In the genomic region with DNA sequence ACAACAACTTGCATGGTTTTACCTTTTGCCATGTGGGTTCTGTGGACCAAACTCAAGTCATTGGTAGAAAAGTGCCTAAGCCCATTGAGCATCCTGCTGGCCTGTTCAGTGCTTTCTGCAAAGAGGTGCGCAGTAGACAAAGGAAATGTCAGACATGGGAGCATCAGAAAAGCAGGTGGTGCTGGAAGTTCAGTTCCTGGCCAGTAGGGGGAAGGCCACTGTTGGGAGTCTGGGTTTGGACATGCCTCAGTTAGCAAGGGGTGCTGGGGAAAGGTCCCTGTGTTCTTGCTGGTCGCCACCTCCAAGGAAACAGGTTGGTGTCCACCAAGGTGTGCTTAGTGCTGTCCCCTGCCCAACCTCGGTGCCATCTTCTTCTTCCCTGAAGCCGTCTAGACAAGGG, we compare ENCODE assay signal across 14 mouse cellular contexts. TPM values are rescaled to one million over a fixed set of nuclear protein-coding genes. Genes with fewer than 3 reads are reported as not detected.
DNase-seq lines count a peak whose midpoint lies in the region; ATAC-seq and TF ChIP-seq lines count a peak whose summit lies in the region.
"Had no signal": no experiment of that assay in that cellular context is flagged by ENCODE, and none has a peak within 500 bp of the region (broad histone marks: within the 10 kb centered on the region; RNA-seq: fewer than 3 reads in every experiment).

No protein-coding gene starts in this region.

- H3K36me3 ChIP-seq in liver, adult 2 months (ENCODE audit: control insufficient read depth, insufficient read depth, low read length) = peaks cover 1% of the 10 kb centered on the region; the same call in 1 of the 2 replicates
- H3K36me3 ChIP-seq in stomach, postnatal 0 days (ENCODE audit: control insufficient read depth, insufficient read depth, low read length) = peaks cover 37% of the 10 kb centered on the region

- no peaks in the 10 kb centered on the region for H3K4me1 ChIP-seq in liver, adult 2 months (ENCODE audit: control insufficient read depth, insufficient read depth, low read length)
- H3K4me1 ChIP-seq in stomach, postnatal 0 days (replicated peaks; ENCODE audit: control insufficient read depth, insufficient read depth) = no peaks in the 10 kb centered on the region
- H3K4me1 ChIP-seq: lung, embryonic 15.5 days had no signal

- TF ChIP-seq CTCF in liver, adult 2 months (IDR thresholded peaks at IDR 0.05; ENCODE audit: low read depth, low read length) = peak; percentile 54
- peak; percentile 69 for TF ChIP-seq CTCF in stomach, postnatal 0 days (IDR thresholded peaks at IDR 0.05; ENCODE audit: low read depth)

- H3K27me3 ChIP-seq in liver, adult 2 months (ENCODE audit: control insufficient read depth, insufficient read depth, low read length) = no peaks in the 10 kb centered on the region
- H3K27me3 ChIP-seq in stomach, postnatal 0 days (ENCODE audit: control insufficient read depth, insufficient read depth, low read length) = no peaks in the 10 kb centered on the region

- TF ChIP-seq EP300 in stomach, postnatal 0 days (optimal IDR thresholded peaks at IDR 0.05) = no peak

- no peaks in the 10 kb centered on the region for H3K9me3 ChIP-seq in stomach, postnatal 0 days (ENCODE audit: control insufficient read depth, low read length)
- H3K9me3 ChIP-seq: forebrain, embryonic 13.5 days; hindbrain, embryonic 12.5 days; lung, embryonic 15.5 days had no signal

- H3K4me2 ChIP-seq in stomach, postnatal 0 days (replicated peaks; ENCODE audit: low read depth) = no peak overlapping the region
- H3K4me2 ChIP-seq: forebrain, embryonic 13.5 days; hindbrain, embryonic 12.5 days; lung, embryonic 15.5 days had no signal

- TF ChIP-seq POLR2A in liver, adult 2 months (IDR thresholded peaks at IDR 0.05; ENCODE audit: extremely low read depth, insufficient read depth, low read length) = no peak

- WGBS in liver, adult 2 months = 97% methylated on average over 4 of the region's 4 CpGs
- WGBS in stomach, postnatal 0 days = 83% methylated on average over 4 of the region's 4 CpGs

- H3K4me3 ChIP-seq in liver, adult 2 months (ENCODE audit: insufficient read depth, low read depth, low read length) = no peak overlapping the region
- H3K4me3 ChIP-seq in stomach, postnatal 0 days (ENCODE audit: low read depth, low read length) = no peak overlapping the region
- H3K4me3 ChIP-seq: forebrain, embryonic 13.5 days; hindbrain, embryonic 12.5 days; lung, embryonic 15.5 days; myocyte had no signal

- no peak for ATAC-seq in stomach, postnatal 0 days (ENCODE audit: low FRiP score, low TSS enrichment)
- ATAC-seq: forebrain, embryonic 13.5 days had no signal

- H3K9ac ChIP-seq in liver, adult 2 months (ENCODE audit: low read depth, low read length) = no peak overlapping the region
- no peak overlapping the region for H3K9ac ChIP-seq in stomach, postnatal 0 days (ENCODE audit: low read length)
- H3K9ac ChIP-seq: forebrain, embryonic 13.5 days; hindbrain, embryonic 12.5 days; lung, embryonic 15.5 days had no signal

- no peaks in the 10 kb centered on the region for H3K79me2 ChIP-seq in liver, adult 2 months (ENCODE audit: control insufficient read depth, insufficient read depth, low read length)

- no peak for DNase-seq in liver, adult 2 months (ENCODE audit: extremely low read depth, low read depth, low spot score)
- DNase-seq in liver = no peak
- DNase-seq in thymus, postnatal 4 days = peak; percentile 57
- no peak for DNase-seq in thymus, postnatal 10 days (ENCODE audit: low spot score in 2 of 2)
- DNase-seq in ZHBTc4 (ENCODE audit: low read depth, low spot score) = peak; percentile 74
- DNase-seq in stomach, postnatal 0 days (ENCODE audit: low spot score) = no peak
- no peak for DNase-seq in heart, adult 8-10 months (ENCODE audit: low spot score)
- DNase-seq in kidney, adult 11 months = no peak
- DNase-seq: right cerebral cortex, postnatal 14 days had no signal

- no peak overlapping the region for H3K27ac ChIP-seq in liver, adult 2 months (replicated peaks; ENCODE audit: insufficient read depth, low read depth, low read length)
- H3K27ac ChIP-seq in stomach, postnatal 0 days (replicated peaks) = no peak overlapping the region
- H3K27ac ChIP-seq: forebrain, embryonic 13.5 days; hindbrain, embryonic 12.5 days had no signal

RNA-seq across cellular contexts. Expression of a gene that starts 16.2 kb away (rescaled TPM):
- total RNA-seq in liver, adult 2 months (2014; rRNA removed) = 13.5 and 13.6 TPM in 2 replicates
- 13.0 and 19.5 TPM in 2 replicates for polyA plus RNA-seq in liver, adult 2 months (2012; rRNA removed)
- polyA plus RNA-seq in stomach, postnatal 0 days (2015; fragmentation: Nextera tagmentation; extraction: Ambion mirVana) = 14.8 and 14.9 TPM in 2 replicates
- total RNA-seq in heart, adult 8-10 months (2022) = 10 to 100 TPM; 38.6 to 44.1 (median 41.2) TPM

RNA-seq across cellular contexts. Expression of a gene that starts 19.4 kb away (rescaled TPM):
- total RNA-seq in liver, adult 2 months (2014; rRNA removed) = not detected in 2 replicates
- polyA plus RNA-seq in liver, adult 2 months (2012; rRNA removed) = not detected in 2 replicates
- polyA plus RNA-seq in stomach, postnatal 0 days (2015; fragmentation: Nextera tagmentation; extraction: Ambion mirVana) = 0.24 and 0.36 TPM in 2 replicates
- not detected for total RNA-seq in heart, adult 8-10 months (2022)
- total RNA-seq: common myeloid progenitor, adult 5-6 weeks had no signal
- polyA plus RNA-seq: myocyte had no signal

RNA-seq across cellular contexts. Expression of a gene that starts 51.7 kb away (rescaled TPM):
- total RNA-seq in liver, adult 2 months (2014; rRNA removed) = 11.2 and 14.4 TPM in 2 replicates
- 25.9 and 55.6 TPM in 2 replicates for polyA plus RNA-seq in liver, adult 2 months (2012; rRNA removed)
- 0.61 TPM in 2 replicates for polyA plus RNA-seq in stomach, postnatal 0 days (2015; fragmentation: Nextera tagmentation; extraction: Ambion mirVana)
- total RNA-seq in heart, adult 8-10 months (2022) = 1 to 10 TPM; 4.0 to 9.1 (median 4.5) TPM

Comparison
In these comparisons a context has a peak if more than half of its experiments do, and no peak if none do; other contexts are left out.
1. DNase-seq: peak in thymus, postnatal 4 days (single experiment) and ZHBTc4 (single experiment); none in liver, adult 2 months (single experiment), liver (single experiment), thymus, postnatal 10 days (0 of 2), stomach, postnatal 0 days (single experiment), heart, adult 8-10 months (single experiment) and kidney, adult 11 months (single experiment).